In genomic region chr16:35541661-35542420, GRCm38 (mm10) we compare ENCODE assay signal across 8 mouse cellular contexts. TPM values are rescaled to one million over a fixed set of nuclear protein-coding genes. Genes with fewer than 3 reads are reported as not detected.
DNase-seq lines count a peak whose midpoint lies in the region; ATAC-seq and TF ChIP-seq lines count a peak whose summit lies in the region.

No protein-coding gene starts in this region.

- no peak for TF ChIP-seq POLR2A in olfactory bulb, adult 2 months (IDR thresholded peaks at IDR 0.05; ENCODE audit: insufficient read depth, low read depth, low read length)

- intact Hi-C loops in heart, postnatal 14 days (cut with DNase I) = loop anchor here (1.0 to 5.0 kb wide), 4 partner anchors 86 to 223 kb away; no protein-coding TSS in a partner anchor

- H3K27ac ChIP-seq in limb, embryonic 13.5 days = peak overlapping the region; percentile 39; the same call in 1 of the 2 replicates
- H3K27ac ChIP-seq in olfactory bulb, adult 2 months (ENCODE audit: insufficient read depth, low read depth, low read length) = no peak overlapping the region

- H3K27me3 ChIP-seq in E14TG2a.4 (ENCODE audit: insufficient read depth, low read length) = peaks cover 97% of the 10 kb centered on the region
- peaks cover 78% of the 10 kb centered on the region for H3K27me3 ChIP-seq in limb, embryonic 13.5 days

- no peak for TF ChIP-seq CTCF in E14TG2a.4 (conservative IDR thresholded peaks at IDR 0.05; ENCODE audit: low read length)
- TF ChIP-seq CTCF in olfactory bulb, adult 2 months (IDR thresholded peaks at IDR 0.05; ENCODE audit: insufficient read depth, low read depth, low read length) = no peak

- H3K4me1 ChIP-seq in E14TG2a.4 (replicated peaks; ENCODE audit: low read depth, low read length) = peaks cover 38% of the 10 kb centered on the region
- peaks cover 21% of the 10 kb centered on the region for H3K4me1 ChIP-seq in limb, embryonic 13.5 days
- H3K4me1 ChIP-seq in olfactory bulb, adult 2 months (ENCODE audit: control insufficient read depth, insufficient read depth, low read length) = peaks cover 27% of the 10 kb centered on the region

- H3K9ac ChIP-seq in limb, embryonic 13.5 days = peak overlapping the region; percentile 74

- peak; percentile 30; the same call in 1 of the 2 replicates for ATAC-seq in limb, embryonic 13.5 days (ENCODE audit: low FRiP score, low read depth)

- peak overlapping the region; percentile 97 for H3K4me2 ChIP-seq in limb, embryonic 13.5 days (replicated peaks)

- peak overlapping the region; percentile 85 for H3K4me3 ChIP-seq in E14TG2a.4 (replicated peaks; ENCODE audit: low read length)
- peak overlapping the region; percentile 64 for H3K4me3 ChIP-seq in limb, embryonic 13.5 days
- peak overlapping the region; percentile 70 for H3K4me3 ChIP-seq in olfactory bulb, adult 2 months (ENCODE audit: insufficient read depth, low read depth, low read length)

- peak; percentile 30 for DNase-seq in gastrocnemius, postnatal 10 days
- DNase-seq in gastrocnemius, adult 18-20 months (ENCODE audit: low spot score) = no peak
- peak; percentile 28 to 37 for DNase-seq in cerebellum, postnatal 36 days
- peak; percentile 11 to 21 for DNase-seq in heart, postnatal 14 days
- DNase-seq in natural killer cell, adult 2 months (ENCODE audit: low spot score in 2 of 2) = no peak

- peaks cover 13% of the 10 kb centered on the region for H3K9me3 ChIP-seq in E14TG2a.4 (ENCODE audit: low read length)
- H3K9me3 ChIP-seq in limb, embryonic 13.5 days = no peaks in the 10 kb centered on the region

- H3K36me3 ChIP-seq in E14TG2a.4 (ENCODE audit: insufficient read depth, low read length) = no peaks in the 10 kb centered on the region
- no peaks in the 10 kb centered on the region for H3K36me3 ChIP-seq in limb, embryonic 13.5 days

- under 1% methylated on average over 53 of the region's 54 CpGs for WGBS in limb, embryonic 13.5 days
- 1% methylated on average over 48 of the region's 54 CpGs for WGBS in olfactory bulb, adult 2 months

RNA-seq across cellular contexts. Expression of gene Sema5b, which starts 0.9 kb away (rescaled TPM):
- total RNA-seq in gastrocnemius, postnatal 10 days (2021) = 1 to 10 TPM; 1.9 to 4.1 TPM
- under 1 TPM; 0.23 to 0.24 TPM for total RNA-seq in gastrocnemius, adult 18-20 months (2021)
- total RNA-seq in heart, postnatal 14 days (2021) = under 1 TPM; 0.96 to 1.00 TPM
- 6.4 and 6.8 TPM in 2 replicates for polyA plus RNA-seq in limb, embryonic 13.5 days (2015; fragmentation: Nextera tagmentation; extraction: Ambion mirVana)
- polyA plus RNA-seq in olfactory bulb, adult 2 months (2012; ENCODE audit: insufficient read depth, insufficient read length, low replicate concordance, missing spikeins) = not detected in 2 replicates

RNA-seq across cellular contexts. Expression of gene Pdia5, which starts 51.2 kb away (rescaled TPM):
- 10 to 100 TPM in 1 of 2 experiments, 1 to 10 TPM in 1; 7.5 to 12.4 TPM for total RNA-seq in gastrocnemius, postnatal 10 days (2021)
- 1 to 10 TPM; 1.9 to 2.0 TPM for total RNA-seq in gastrocnemius, adult 18-20 months (2021)
- total RNA-seq in heart, postnatal 14 days (2021) = 1 to 10 TPM; 6.1 to 7.5 TPM
- polyA plus RNA-seq in limb, embryonic 13.5 days (2015; fragmentation: Nextera tagmentation; extraction: Ambion mirVana) = 40.7 and 42.6 TPM in 2 replicates
- not detected in 2 replicates for polyA plus RNA-seq in olfactory bulb, adult 2 months (2012; ENCODE audit: insufficient read depth, insufficient read length, low replicate concordance, missing spikeins)

Comparison
In these comparisons a context has a peak if more than half of its experiments do, and no peak if none do; other contexts are left out.
1. DNase-seq: peak in gastrocnemius, postnatal 10 days (single experiment), cerebellum, postnatal 36 days (2 of 2) and heart, postnatal 14 days (2 of 2); none in gastrocnemius, adult 18-20 months (single experiment) and natural killer cell, adult 2 months (0 of 2).
2. Peak in every context shown above with its lines, with median percentiles within 50 percentile points of each other: H3K4me3 ChIP-seq.